Mouse (Mus musculus) ES-E14 (cell line): Measurements from ENCODE around the gene Rnf217. TPM values are rescaled to one million over a fixed set of nuclear protein-coding genes. Genes with fewer than 3 reads are reported as not detected.

Experiments
- DNase-seq: peaks from one replicate; pipeline ENCODE4 v3.0.0-alpha.2; 2013; ENCODE audit warnings: low read depth, low spot score
- H3K27ac ChIP-seq: 2 replicates; pipeline ENCODE4 v1.5.1; 2012; ENCODE audit warnings: low read depth, mild to moderate bottlenecking, low read length, moderate library complexity, mixed read lengths; ENCODE audit not compliant: poor library complexity, insufficient read depth, severe bottlenecking
- H3K36me3 ChIP-seq: 2 replicates; pipeline ENCODE4 v1.6.1; 2012; ENCODE audit warnings: mild to moderate bottlenecking, low read length, moderate library complexity, mixed read lengths; ENCODE audit not compliant: control insufficient read depth, poor library complexity, insufficient read depth, severe bottlenecking
- H3K4me1 ChIP-seq, 2 experiments: fragments of 150-350 bp in 1 of 2; sonication (generic) in 1 of 2; 2 replicates each; pipeline ENCODE4 v1.6.1; 2012; ENCODE audit warnings: low read length in 2 of 2, mild to moderate bottlenecking in 1 of 2, mixed read lengths in 1 of 2; ENCODE audit not compliant: control insufficient read depth in 2 of 2, insufficient read depth in 2 of 2, poor library complexity in 1 of 2
- H3K4me3 ChIP-seq, 2 experiments: fragments of 150-350 bp in 1 of 2; sonication (generic) in 1 of 2; 2 replicates each; pipeline ENCODE4 v1.5.1; 2012; ENCODE audit warnings: low read length in 2 of 2, low read depth in 1 of 2, mild to moderate bottlenecking in 1 of 2, mixed read lengths in 1 of 2; ENCODE audit not compliant: insufficient read depth in 1 of 2, poor library complexity in 1 of 2, severe bottlenecking in 1 of 2
- H3K9ac ChIP-seq: 2 replicates; pipeline ENCODE4 v1.6.1; 2012; ENCODE audit warnings: low read depth, mild to moderate bottlenecking, low read length, mixed read lengths; ENCODE audit not compliant: poor library complexity, insufficient read depth, severe bottlenecking
- H3K9me3 ChIP-seq: fragments of 150-350 bp; sonication (generic); 2 replicates; pipeline ENCODE4 v1.6.1; 2012; ENCODE audit warnings: low read depth, mild to moderate bottlenecking, low read length; ENCODE audit not compliant: control insufficient read depth, insufficient read depth
- CHD2 ChIP-seq: IDR thresholded peaks from 2 replicates; pipeline ENCODE4 v1.6.1; 2014; ENCODE audit warnings: mild to moderate bottlenecking, low read depth, low read length, inconsistent platforms
- HCFC1 ChIP-seq: IDR thresholded peaks from 2 replicates; pipeline ENCODE4 v1.6.1; 2012; ENCODE audit warnings: low read length, inconsistent platforms, borderline replicate concordance; ENCODE audit not compliant: insufficient read depth
- MAFK ChIP-seq: IDR thresholded peaks from 2 replicates; pipeline ENCODE4 v1.6.1; 2014; ENCODE audit warnings: mild to moderate bottlenecking, low read depth, low read length, inconsistent platforms; ENCODE audit not compliant: insufficient read depth
- ZC3H11A ChIP-seq: IDR thresholded peaks from 2 replicates; pipeline ENCODE4 v1.6.1; 2012; ENCODE audit warnings: low read depth, mild to moderate bottlenecking, inconsistent platforms, low read length, borderline replicate concordance
- ZNF384 ChIP-seq: IDR thresholded peaks from 2 replicates; pipeline ENCODE4 v1.6.1; 2012; ENCODE audit warnings: low read depth, low read length, inconsistent platforms
- in situ Hi-C, 2 experiments: fragments of 600-800 bp; cut with MboI; formaldehyde crosslinking; loops; one replicate each; pipeline ENCODE4 v1.15.1; 2025; ENCODE audit warnings: low sequenced_read_pairs in 2 of 2, inconsistent platforms in 1 of 2; ENCODE audit not compliant: unreplicated experiment in 2 of 2
- total RNA-seq: library from RNA; depleted of rRNA; stranded (reverse); fragments of 300-350 nt; gene quantifications from 2 replicates; pipeline ENCODE4 v1.2.3, GENCODE M21; 2012

Rnf217 gene
- total RNA-seq, 1 experiment: 1.2 TPM

DNA sequence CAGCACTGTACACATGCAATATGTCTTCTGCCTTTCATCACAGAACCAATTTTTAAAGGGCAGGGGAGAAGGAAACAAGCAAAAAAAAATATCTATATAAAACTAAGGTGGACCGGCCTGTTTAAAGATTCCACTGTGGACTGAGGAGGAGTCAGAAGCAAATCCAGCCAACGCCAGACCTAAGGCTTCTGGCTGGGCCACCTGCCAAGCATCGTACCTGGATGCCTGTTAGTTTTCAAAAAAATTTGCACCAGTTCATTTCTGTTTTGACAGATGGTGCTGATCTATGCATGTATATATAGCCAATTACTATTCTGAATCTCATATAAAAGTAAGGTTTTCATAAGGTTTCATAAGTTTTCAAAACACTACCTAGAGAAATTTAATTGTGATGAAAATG, 113.2 kb downstream of the Rnf217 start:
- no peak for TF ChIP-seq ZC3H11A
- no peak for TF ChIP-seq MAFK
- no peak for TF ChIP-seq HCFC1
- no peak for TF ChIP-seq ZNF384
- no peak for TF ChIP-seq CHD2
- no peak for DNase-seq
- no peak overlapping the region for H3K4me3 ChIP-seq
- no peaks in the 10 kb centered on the region; the same call in 1 of the 2 replicates for H3K9me3 ChIP-seq
- no peak overlapping the region for H3K27ac ChIP-seq
- no peaks in the 10 kb centered on the region for H3K4me1 ChIP-seq
- no peak overlapping the region for H3K9ac ChIP-seq
- in situ Hi-C loops: no loop called here
- H3K36me3 ChIP-seq: no peaks in the 10 kb centered on the region

DNA sequence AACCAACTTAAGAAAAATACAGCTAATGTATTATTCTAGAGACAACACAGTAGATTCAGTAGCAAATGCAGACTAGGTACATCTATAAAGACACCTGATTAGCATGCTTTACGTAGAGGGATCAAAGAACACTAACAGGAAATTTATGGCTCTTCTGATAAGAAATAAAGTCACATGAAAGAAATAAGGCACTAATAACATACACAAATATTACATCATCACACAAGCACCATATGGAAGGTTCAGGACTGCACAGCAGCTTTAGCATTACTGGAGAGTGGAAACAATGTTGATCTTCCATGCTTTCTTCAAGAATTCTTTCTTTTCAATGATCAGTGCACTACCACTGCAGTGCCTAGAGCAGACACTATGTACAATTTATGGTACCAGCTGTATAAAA, 114.7 kb downstream of the Rnf217 start:
- Histone ChIP-seq H3K9ac (no peak overlapping the region), H3K9me3 (peaks cover 5% of the 10 kb centered on the region), H3K27ac (no peak overlapping the region), H3K4me3 (no peak overlapping the region), H3K4me1 (no peaks in the 10 kb centered on the region), H3K36me3 (no peaks in the 10 kb centered on the region)
- TF ChIP-seq MAFK (no peak), CHD2 (no peak), HCFC1 (no peak), ZC3H11A (no peak), ZNF384 (no peak)
- no peak for DNase-seq
- in situ Hi-C loops: no loop called here

GRCm38 (mm10) chr10:31467043-31467898, 141.7 kb downstream of the Rnf217 start:
- Histone ChIP-seq H3K36me3 (no peaks in the 10 kb centered on the region), H3K9me3 (no peaks in the 10 kb centered on the region; the same call in 1 of the 2 replicates), H3K4me3 (no peak overlapping the region), H3K4me1 (no peaks in the 10 kb centered on the region), H3K9ac (no peak overlapping the region), H3K27ac (no peak overlapping the region)
- in situ Hi-C loops: no loop called here
- no peak for DNase-seq
- no peak for TF ChIP-seq ZC3H11A

GRCm38 (mm10) chr10:31465840-31466541, 143.0 kb downstream of the Rnf217 start:
- no peak overlapping the region for H3K27ac ChIP-seq
- no peak for DNase-seq
- H3K9me3 ChIP-seq: no peaks in the 10 kb centered on the region
- H3K9ac ChIP-seq: no peak overlapping the region
- in situ Hi-C loops: no loop called here
- H3K4me1 ChIP-seq: no peaks in the 10 kb centered on the region
- H3K36me3 ChIP-seq: no peaks in the 10 kb centered on the region
- no peak overlapping the region for H3K4me3 ChIP-seq
- TF ChIP-seq ZNF384 (no peak), MAFK (no peak), ZC3H11A (no peak), HCFC1 (no peak), CHD2 (no peak)
